Mouse (Mus musculus) monocyte, adult 2 months (primary cell): ENCODE data around the gene Sgsh.
A peak's percentile ranks its signal among the peaks of the same experiment; 100 is the strongest.

Source experiments
- DNase-seq, 2 experiments: peaks; one replicate each; pipeline ENCODE4 v3.0.0; 2022; ENCODE audit warnings: low spot score in 2 of 2, low read depth in 1 of 2

Gene Sgsh

DNA sequence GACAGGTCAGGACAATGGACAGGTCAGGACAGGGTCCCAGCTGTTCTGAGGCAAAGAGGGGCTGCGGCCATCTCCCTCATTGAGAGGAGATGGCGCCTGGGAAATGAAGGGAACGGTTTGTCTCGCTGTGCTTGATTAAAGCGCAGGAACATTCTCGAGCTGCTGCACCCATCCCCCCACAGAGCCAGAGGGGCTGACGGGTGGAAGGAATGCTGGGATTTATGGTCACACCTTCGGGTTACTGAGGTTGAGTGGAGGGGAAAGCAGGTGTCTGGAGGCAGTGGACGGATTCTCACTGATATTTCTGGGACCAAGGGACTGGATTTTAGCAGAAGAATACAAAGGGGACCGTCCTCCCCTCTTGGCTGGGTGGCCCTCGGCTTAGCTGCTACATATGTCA lies 47.4 kb downstream of the Sgsh start:
- no peak for DNase-seq

DNA sequence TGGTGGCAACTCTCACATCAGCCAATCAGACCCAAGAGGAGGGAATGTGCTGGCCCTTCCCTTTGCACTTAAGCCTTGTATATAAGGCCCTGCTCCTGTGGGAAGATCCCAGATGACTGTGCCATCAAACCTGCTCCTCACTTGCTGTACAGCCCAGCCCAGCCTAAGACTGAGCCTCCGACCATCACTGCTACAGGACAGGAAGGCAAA lies 47.8 kb downstream of the Sgsh start, which contains the start of gene Card14:
Gene Card14, plus strand, starts transcription at position 111 of the 210 bp plus-strand sequence.
- no peak for DNase-seq

DNA sequence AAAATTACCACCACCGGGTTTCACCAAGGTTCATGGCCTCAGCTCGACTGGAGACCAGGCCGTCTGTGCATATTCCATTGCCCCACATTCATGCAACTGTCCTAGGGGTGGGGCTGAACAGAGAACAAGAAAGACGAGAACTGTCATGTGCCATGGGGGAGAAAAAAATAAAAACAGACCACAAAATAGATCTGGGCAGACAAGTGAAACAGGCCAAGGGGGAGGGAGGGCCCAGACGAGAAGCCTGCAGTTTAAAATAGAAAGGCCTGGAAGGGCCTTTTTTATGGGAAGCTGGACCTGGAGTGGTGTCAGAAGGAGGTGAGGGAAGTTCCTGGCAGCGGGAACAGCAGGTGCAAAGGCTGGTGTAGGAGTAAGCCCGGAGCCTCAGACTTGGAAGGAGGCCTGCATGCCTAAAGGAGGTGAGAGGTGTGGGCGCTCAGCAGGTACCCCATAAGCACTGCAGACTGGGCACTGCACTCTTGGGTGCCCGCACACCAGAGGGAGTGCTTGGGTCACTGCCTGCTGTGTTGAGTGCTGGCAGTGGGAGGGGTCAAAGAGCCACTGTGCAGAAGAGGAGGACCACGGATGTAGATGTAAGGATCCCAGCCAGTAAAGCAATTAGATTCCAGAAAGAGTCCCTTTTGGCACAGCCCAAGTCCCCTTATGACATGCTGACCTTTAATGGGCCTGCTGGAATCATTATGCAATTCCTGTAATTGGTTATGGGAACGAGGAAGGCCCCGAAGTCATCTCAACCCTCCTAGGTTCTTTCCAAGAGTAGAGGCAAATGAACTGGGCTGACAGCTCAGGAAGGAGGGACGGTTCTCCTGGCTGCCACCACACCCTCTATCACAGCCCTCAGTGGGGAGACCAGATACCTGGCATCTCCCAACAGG lies 48.3 kb downstream of the Sgsh start:
- no peak for DNase-seq

DNA sequence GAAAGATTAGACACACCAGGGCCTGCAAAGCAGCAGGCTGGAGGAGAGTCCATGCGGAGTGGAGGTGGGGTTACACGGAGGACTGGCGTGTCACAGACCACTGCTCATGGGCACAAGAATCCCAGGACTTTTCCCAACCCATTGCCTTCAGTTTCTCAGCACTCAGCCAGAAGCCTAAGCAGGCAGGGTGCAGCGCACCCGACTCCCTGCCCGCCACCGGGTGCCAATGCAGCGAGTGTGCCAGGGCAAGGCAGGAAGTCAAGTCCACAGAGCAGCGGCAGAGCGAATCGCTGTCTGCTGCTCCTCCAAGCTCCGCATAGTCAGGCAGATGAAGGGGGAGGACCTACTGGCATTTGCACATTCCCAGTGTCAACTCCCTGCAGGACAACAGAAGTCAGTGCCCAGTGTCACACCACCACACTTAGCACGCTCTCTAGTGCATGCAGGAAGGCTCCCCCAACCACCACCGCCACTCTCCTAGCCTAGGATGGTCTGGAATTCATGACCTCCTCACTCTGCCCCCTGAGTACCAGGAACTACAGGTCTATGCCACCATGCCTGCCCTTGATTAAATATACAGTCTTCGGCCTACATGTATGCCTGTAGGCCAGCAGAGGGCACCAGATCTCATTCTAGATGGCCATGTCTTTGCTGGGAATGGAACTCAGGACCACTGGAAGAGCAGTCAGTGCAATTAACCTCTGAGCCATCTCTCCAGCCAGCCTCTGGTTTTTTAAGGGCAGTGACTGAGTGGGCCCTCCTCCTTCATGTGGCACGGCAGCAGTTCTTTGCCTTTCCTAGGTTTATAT lies 50.2 kb downstream of the Sgsh start:
- DNase-seq = no peak

DNA sequence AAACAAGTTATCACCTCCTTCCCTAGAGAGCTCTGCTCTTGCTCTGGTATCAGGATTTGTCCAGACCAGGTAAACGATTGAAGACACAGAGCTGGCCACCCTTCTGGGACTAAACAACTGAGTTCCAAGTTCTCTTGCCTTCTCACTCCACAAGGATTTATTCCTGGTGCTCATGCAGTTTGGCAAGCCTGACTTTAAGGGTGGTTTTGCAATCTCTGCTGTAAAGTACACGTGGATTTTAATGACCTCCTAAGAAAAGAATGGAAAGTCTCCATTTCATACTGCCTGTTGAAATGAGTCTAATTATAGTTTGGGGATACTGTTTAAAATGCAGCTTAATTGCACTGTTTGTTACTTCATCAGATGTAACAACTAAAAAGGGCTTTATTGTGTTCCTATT lies 54.4 kb downstream of the Sgsh start:
- no peak for DNase-seq

DNA sequence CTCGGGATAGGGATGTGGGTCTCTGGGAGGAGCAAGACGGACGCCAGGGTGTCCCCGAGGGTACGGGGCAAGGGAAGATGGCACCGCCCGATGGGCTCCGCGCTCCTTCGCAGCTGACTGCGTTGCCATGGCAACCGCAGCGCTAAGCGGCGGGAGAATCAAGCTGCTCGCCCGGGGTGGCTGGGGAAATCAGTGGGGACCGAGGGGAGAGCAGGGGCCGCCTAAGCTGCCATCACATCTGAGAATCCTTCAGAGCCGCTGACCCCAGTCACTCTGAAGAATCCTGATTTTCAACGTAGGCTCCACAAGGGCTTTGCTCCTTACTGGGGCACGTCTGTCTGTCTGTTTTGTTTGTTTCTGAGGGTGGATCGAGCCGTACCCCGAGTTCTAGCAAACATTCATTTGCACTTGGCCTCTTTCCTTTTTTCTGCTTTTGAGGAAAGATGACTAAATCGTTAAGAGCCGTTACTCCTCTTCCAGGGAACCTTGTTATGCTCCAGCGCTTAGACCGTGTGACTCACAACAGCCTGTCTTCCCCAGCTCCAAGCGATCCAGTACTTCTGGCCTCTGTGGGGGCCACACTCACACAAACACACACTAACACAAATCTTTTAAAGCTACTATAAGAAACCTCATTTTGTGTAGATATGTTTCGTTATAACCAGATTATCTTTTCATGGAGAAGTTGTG lies 54.9 kb downstream of the Sgsh start:
- DNase-seq = no peak

DNA sequence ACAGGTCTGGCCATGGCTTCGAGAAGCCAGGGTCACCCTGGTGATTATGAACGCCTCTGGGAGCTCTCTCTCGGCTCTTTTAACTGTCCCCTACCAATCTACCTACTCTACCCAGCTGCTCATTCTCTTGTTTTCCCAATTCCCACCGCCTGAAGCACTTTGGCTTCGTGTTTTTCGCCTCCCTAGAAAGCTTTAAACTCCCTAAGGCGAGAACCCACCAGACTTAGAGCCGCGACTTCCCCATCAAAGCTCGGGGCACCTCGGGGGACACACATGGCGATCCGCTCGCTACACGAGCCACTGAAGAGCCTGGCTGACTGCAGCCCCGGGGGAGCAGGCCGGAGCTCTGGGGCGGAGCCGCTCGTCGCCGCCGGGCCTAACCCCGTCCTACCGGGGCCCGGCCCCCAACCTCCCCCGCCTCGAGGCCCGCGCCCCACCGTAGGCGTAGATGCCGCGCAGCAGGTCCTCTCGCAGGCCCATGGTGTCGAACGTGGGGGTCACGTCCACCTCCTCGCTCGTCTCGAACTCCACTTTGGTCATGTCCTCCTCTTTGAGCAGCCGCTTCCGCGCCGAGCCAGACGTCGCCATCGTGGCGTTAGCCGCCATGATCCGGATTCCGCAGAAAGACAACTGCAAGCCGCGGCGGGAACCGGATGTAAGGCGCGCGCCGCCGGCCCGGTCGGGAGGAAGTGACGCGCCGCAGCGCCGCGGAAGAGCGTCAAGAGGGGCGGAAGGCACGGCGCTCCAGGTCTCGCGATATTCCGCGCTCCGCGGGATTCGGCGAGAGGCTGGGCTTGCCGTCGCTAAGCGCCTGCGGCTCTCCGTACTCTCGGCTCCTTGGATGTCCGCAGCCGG lies 55.7 kb downstream of the Sgsh start, which contains the start of gene Eif4a3:
Gene Eif4a3, minus strand, starts transcription at position 699 of the 855 bp plus-strand sequence.
- peak; percentile 81 to 94 for DNase-seq

DNA sequence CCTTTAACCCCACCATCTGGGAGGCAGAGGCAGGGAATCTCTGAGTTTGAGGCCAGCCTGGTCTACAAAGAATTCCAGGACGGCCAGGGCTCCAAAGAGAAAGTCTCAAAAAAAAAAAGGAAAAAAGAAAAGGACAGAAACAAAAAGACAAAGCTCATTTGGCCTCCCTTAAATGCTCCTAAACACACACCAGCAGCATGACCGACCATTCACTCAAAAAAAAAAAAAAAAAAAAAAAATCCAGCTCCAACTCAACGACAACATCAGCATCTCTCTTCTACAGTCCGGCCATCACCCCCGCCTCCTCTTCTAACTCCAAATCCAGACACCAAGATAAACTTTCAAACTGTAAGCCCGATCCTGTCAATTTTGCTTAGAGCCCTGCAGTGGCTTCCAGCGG lies 56.4 kb downstream of the Sgsh start:
- no peak for DNase-seq

DNA sequence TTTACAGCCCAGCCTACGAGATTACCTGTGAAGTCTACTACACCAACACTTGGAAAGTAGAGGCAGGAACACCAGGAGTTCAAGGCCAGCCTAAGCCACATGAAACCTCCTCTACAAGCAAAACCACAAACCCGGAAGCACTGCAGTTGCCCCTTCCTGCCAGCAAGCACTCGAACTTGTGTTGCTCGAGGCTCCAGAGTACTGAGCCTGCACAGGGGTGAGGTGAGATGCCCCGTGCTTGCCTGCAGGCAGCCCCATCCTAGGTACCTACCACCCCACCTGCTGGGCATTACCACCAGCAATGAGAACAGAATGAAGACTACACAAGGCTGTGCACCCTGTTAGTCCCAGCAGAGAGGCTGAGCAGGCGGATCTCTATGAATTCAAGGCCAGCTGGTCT lies 57.3 kb downstream of the Sgsh start:
- DNase-seq = no peak
